Mouse (Mus musculus) heart, embryonic 10.5 days (tissue): ENCODE measurements around the gene Rrnad1. TPM values are rescaled to one million over a fixed set of nuclear protein-coding genes. Genes with fewer than 3 reads are reported as not detected.
A peak's percentile ranks its signal among the peaks of the same experiment; 100 is the strongest.

ENCODE experiments used
- DNase-seq: peaks from one replicate; pipeline ENCODE4 v3.0.0-alpha.2; 2017; ENCODE audit warnings: low spot score
- H3K27ac ChIP-seq: fragments of 300-500 bp; sonication (generic); 2 replicates; pipeline ENCODE4 v1.5.1; 2016; ENCODE audit warnings: mild to moderate bottlenecking
- H3K27me3 ChIP-seq: fragments of 300-500 bp; sonication (generic); 2 replicates; pipeline ENCODE4 v1.6.1; 2016; ENCODE audit warnings: mild to moderate bottlenecking; ENCODE audit not compliant: poor library complexity, insufficient read depth, severe bottlenecking
- H3K36me3 ChIP-seq: fragments of 300-500 bp; sonication (generic); 2 replicates; pipeline ENCODE4 v1.6.1; 2016; ENCODE audit warnings: mild to moderate bottlenecking, moderate library complexity
- H3K4me1 ChIP-seq: fragments of 300-500 bp; sonication (generic); 2 replicates; pipeline ENCODE4 v1.6.1; 2016; ENCODE audit warnings: mild to moderate bottlenecking
- H3K4me3 ChIP-seq: fragments of 300-500 bp; sonication (generic); 2 replicates; pipeline ENCODE4 v1.5.1; 2016; ENCODE audit warnings: mild to moderate bottlenecking, moderate library complexity
- H3K9me3 ChIP-seq: fragments of 300-500 bp; sonication (generic); 2 replicates; pipeline ENCODE4 v1.6.1; 2016; ENCODE audit warnings: mild to moderate bottlenecking, moderate library complexity
- WGBS: fragments of 180-500 bp; shearing (Covaris S2); methylation state at CpG from one replicate; pipeline ENCODE4 v1.1.7; 2016; 5-methylcytosine and 5-hydroxymethylcytosine counted together
- polyA plus RNA-seq: library from polyadenylated mRNA; unstranded; fragments of >200 nt; fragmentation: Nextera tagmentation; extraction: Ambion mirVana; gene quantifications from 2 replicates; pipeline ENCODE4 v1.2.1, GENCODE M21; 2016

The Rrnad1 gene
- polyA plus RNA-seq = 16.8 and 21.0 TPM in 2 replicates

DNA sequence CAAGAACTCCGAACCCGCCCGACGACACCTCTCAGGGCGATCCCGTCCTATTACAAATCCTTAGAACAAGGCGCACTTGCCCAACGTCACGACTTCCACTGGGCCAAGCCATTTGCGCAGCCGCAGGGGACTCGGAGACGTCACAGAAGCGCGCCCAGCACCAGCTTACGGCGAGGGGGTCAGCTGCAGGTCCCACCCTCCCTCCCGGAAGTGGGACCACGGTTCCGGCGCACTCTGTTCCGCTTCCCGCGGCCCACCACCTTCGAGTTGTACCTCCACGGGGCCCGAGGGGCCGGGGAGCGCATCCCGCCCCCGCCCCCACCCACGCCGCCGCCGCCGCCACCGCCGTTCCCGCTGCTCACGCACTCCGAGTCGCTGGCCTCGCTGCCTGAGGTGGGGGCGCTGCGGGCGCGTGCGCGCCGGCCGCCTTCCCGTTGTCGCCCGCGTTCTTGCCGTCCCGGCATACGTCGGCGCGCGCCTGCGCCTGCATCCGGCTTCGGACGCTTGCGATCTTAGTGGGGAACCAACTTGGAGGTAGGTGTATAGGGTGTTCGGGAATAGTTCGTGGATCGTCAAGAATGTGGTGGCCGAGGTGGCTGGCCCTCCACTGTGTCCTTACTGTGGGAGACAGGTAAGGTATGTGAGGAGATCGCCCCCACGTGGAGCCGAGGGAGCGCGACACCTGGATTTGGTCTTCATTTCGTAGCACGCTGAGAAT lies at the start of gene Rrnad1, which contains the start of gene Isg20l2:
Gene Rrnad1 (minus strand): TSS at position 640 of the 718 bp plus-strand sequence.
Gene Isg20l2 (plus strand): TSS at position 237 of the 718 bp plus-strand sequence.
- Histone ChIP-seq H3K9me3 (no peaks in the 10 kb centered on the region), H3K27ac (peak within 1 kb of the TSS; percentile 98), H3K4me3 (peak within 1 kb of the TSS; percentile 89), H3K27me3 (no peaks in the 10 kb centered on the region), H3K36me3 (peaks cover 66% of the 10 kb centered on the region), H3K4me1 (peaks cover 19% of the 10 kb centered on the region)
- WGBS = under 1% methylated on average over 74 of the region's 78 CpGs
- DNase-seq = peak; percentile 99

DNA sequence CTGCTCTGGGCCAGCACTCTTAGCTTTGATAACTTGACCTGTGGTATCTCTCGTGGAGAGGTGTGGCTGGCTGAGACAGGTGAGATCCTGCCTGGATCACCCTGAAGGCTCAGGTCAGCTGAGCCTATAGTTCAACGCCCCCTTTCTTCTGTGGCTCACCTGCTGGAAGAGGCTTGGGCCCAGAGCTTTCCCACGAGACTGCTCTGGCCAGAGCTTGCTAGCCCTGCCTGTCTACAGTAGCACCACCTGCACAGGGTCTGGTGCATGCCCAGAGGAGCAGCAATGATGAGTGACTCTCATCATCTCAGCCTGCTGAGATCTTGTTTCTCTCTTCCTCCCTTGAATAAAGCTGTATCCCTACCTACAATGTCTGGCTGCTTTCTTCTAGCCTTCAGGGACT lies 49.6 kb upstream of the Rrnad1 start:
- 45% methylated on average over 3 of the region's 3 CpGs for WGBS
- H3K9me3 ChIP-seq = no peaks in the 10 kb centered on the region
- no peak overlapping the region for H3K4me3 ChIP-seq
- H3K27ac ChIP-seq = peak overlapping the region; percentile 93
- DNase-seq = no peak
- peaks cover 73% of the 10 kb centered on the region for H3K4me1 ChIP-seq
- no peaks in the 10 kb centered on the region for H3K27me3 ChIP-seq
- H3K36me3 ChIP-seq = peaks cover 35% of the 10 kb centered on the region

DNA sequence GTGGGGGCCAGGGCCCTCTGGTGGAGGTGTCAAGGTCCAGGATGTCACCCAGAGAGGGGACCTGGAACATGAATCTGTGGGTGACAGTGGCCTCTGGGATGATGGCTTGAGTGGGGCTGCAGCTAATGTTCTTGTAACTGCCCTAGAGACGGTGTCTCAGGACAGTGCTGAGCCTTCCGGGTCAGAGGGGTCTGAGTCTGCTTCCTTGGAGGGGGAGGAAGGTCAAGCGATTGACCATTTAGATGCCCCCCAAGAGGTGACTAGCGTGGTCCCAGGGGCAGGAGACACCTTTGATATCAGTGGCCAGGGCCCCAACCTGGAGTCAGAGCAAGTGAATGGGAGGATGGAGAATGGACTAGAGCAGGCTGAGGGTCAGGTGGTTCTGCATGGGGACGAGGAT lies 49.0 kb upstream of the Rrnad1 start:
- Histone ChIP-seq H3K27me3 (no peaks in the 10 kb centered on the region), H3K27ac (no peak overlapping the region; the same call in 1 of the 2 replicates), H3K4me3 (no peak overlapping the region), H3K4me1 (peaks cover 70% of the 10 kb centered on the region), H3K36me3 (peaks cover 39% of the 10 kb centered on the region), H3K9me3 (no peaks in the 10 kb centered on the region)
- WGBS = 77% methylated on average over 5 of the region's 5 CpGs
- DNase-seq = no peak

DNA sequence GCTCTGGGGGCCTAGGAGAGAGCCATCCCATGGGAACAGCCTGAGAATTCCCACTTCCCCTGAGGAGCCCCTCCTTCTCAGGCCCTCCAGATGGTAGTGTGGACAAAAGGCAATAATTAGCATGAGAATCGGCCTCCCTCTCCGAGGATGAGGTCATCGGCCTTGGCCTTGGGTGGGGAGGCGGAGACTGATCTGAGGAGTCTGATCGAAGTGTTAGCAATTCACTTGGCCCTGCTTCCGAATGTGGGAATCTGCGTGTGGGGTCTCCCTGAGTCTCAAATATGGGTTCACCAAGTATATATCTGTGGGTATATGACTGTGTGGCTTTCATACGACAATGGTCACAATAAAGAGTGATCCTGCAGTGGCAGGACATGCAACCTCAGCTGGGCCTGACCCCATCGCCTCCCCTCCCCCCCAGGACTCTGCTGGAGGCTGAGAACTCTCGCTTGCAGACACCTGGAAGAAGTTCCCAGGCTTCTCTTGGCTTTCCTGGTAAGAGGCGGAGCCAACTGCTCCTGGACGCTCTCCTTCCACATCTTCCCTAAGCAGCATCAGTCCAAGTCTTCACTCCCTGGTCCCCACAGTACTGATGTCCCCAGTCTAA lies 44.0 kb upstream of the Rrnad1 start:
- no peaks in the 10 kb centered on the region for H3K9me3 ChIP-seq
- no peak for DNase-seq
- H3K4me3 ChIP-seq = peak overlapping the region; percentile 71
- H3K36me3 ChIP-seq = peaks cover 41% of the 10 kb centered on the region
- peaks cover 20% of the 10 kb centered on the region for H3K27me3 ChIP-seq
- peaks cover 65% of the 10 kb centered on the region for H3K4me1 ChIP-seq
- 27% methylated on average over 12 of the region's 12 CpGs for WGBS
- H3K27ac ChIP-seq = peak overlapping the region; percentile 71

DNA sequence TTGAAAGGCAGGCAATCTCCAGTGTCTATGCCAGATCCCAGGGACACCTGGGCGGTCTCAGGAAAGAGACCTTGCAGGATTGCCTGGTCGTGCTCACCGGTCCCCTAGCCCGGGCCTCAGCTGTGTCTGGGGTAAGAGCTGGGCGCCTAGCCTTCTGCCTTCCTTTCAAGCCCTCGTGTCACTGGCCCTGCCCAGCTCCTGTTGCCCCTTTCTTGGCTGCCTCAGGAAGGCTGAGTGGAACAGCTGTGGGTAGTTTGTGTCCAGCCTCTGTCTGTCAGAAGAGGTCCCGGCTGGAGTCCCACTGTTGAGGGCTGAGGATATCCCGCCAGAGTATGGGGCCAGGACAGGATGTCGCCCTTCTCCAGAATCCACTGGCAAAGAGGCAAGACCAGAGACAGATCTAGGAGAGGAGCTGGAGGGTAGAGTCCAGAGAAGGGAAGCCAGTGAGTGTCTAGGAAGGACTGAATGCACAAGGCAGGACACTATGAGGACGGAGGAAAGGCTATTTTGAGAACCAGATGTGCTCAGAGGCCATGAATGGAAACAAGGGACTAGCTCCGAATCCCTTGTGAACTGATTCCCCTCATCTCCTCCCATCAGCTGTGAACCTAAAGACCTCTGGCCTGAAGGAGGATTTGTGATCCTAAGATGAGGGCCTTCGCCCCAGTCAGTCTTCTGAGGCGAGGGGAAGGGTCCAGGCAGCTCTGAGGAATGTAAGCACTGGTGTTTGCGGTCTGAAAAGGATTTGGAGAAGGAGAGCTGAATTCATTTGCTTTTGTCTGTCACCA lies 43.3 kb upstream of the Rrnad1 start:
- Histone ChIP-seq H3K27ac (peak overlapping the region; percentile 71), H3K27me3 (peaks cover 20% of the 10 kb centered on the region), H3K9me3 (no peaks in the 10 kb centered on the region), H3K36me3 (peaks cover 41% of the 10 kb centered on the region), H3K4me1 (peaks cover 58% of the 10 kb centered on the region), H3K4me3 (peak overlapping the region; percentile 71)
- 34% methylated on average over 14 of the region's 14 CpGs for WGBS
- DNase-seq = no peak

DNA sequence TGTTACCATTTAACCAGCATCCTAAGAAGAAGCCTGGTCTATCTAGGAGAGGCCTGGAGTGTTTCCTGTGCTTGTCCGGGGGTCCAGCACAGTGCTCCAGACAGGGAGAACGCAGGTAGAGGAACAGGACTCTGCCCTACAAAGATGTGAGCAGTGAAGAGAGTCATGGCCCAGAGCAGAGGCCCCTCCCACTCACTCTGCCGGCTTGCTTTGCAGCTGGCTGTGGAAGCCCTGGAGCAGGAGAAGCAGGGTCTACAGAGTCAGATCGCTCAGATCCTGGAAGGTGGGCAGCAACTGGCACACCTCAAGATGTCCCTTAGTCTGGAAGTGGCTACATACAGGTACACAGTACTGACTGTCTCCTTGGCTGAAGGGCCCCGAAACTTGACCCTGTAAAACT lies 42.3 kb upstream of the Rrnad1 start:
- H3K36me3 ChIP-seq = peaks cover 33% of the 10 kb centered on the region
- H3K27ac ChIP-seq = no peak overlapping the region
- H3K27me3 ChIP-seq = peaks cover 26% of the 10 kb centered on the region
- peaks cover 48% of the 10 kb centered on the region for H3K4me1 ChIP-seq
- H3K9me3 ChIP-seq = no peaks in the 10 kb centered on the region
- peak overlapping the region; percentile 71 for H3K4me3 ChIP-seq
- 24% methylated on average over 5 of the region's 5 CpGs for WGBS
- no peak for DNase-seq

DNA sequence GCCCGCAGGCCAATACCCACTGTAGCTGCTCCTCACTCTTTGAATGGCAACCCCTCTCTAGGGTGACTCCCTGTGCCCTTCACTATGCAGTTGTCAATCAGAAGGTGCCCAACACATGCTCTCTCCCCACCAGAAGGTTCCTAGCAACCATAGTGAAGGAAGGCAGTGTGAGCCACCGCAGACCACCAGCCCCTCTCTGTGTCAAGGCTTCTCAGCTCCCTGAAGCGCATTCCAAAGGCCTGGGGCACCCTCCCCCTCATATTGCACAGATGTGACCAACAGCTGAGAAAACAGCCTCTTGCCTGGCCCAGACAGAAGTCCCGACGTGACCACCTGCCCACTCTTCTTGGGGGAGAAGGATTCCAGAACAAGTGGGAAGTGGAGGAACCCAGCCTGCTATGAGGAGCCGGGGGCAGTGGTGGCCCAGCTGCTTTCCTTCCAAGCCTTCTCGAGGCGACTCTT lies 41.7 kb upstream of the Rrnad1 start:
- H3K27me3 ChIP-seq = peaks cover 28% of the 10 kb centered on the region
- H3K4me1 ChIP-seq = peaks cover 47% of the 10 kb centered on the region
- H3K27ac ChIP-seq = peak overlapping the region; percentile 91
- peaks cover 27% of the 10 kb centered on the region for H3K36me3 ChIP-seq
- WGBS = 16% methylated on average over 8 of the region's 8 CpGs
- H3K4me3 ChIP-seq = peak overlapping the region; percentile 71
- no peaks in the 10 kb centered on the region for H3K9me3 ChIP-seq
- no peak for DNase-seq

DNA sequence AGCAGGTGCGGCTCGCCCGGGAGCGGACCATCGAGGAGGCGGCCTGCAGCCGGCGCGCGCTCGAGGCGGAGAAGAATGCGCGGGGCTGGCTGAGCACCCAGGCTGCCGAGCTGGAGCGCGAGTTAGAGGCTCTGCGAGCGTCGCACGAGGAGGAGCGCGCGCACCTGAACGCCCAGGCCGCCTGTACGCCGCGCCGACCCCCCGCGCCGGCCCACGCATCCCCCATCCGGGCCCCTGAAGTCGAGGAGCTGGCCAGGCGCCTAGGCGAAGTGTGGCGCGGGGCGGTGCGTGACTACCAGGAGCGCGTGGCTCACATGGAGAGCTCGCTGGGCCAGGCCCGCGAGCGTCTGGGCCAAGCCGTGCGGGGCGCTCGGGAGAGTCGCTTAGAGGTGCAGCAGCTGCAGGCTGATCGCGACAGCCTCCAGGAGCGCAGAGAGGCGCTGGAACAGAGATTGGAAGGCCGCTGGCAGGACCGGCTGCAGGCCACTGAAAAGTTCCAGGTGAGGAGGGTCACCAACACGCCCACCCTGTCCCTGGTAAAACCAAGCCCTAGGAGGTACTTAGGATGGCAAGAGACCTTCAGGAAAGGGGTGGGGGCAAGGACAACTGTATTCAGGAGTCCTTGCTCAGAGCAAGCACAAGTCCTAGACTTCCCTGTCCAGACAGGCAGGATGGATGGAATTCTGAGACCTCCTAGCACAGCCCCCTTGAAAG lies 41.1 kb upstream of the Rrnad1 start:
- Histone ChIP-seq H3K27me3 (peaks cover 28% of the 10 kb centered on the region), H3K27ac (peak overlapping the region; percentile 91), H3K4me1 (peaks cover 47% of the 10 kb centered on the region), H3K9me3 (no peaks in the 10 kb centered on the region), H3K36me3 (peaks cover 22% of the 10 kb centered on the region), H3K4me3 (peak overlapping the region; percentile 71)
- WGBS = under 1% methylated on average over 60 of the region's 60 CpGs
- DNase-seq = no peak

DNA sequence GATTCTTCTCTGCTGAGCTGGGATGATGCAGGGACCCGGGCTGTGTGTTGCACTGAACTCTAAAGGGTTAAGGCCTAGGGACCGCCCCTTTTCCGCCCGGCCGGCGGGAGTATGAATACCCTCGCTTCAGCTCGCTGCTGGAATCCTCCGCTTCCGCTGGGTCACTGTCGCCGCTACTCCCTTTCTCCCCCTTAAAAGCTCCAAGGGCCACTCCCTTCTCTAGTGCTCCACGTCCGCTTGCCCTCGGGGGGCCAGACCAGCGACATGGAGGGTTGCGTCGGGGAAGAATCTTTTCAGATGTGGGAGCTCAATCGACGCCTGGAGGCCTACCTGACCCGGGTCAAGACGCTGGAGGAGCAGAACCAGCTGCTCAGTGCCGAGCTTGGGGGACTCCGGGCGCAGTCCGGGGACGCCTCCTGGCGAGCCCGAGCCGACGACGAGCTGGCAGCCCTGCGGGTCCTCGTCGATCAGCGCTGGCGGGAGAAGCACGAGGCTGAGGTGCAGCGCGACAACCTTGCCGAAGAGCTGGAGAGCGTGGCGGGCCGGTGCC lies 40.5 kb upstream of the Rrnad1 start, which contains the start of gene Nes:
Gene Nes (plus strand): TSS at position 140 of the 550 bp plus-strand sequence.
- Histone ChIP-seq H3K4me1 (peaks cover 47% of the 10 kb centered on the region), H3K4me3 (peak within 1 kb of the TSS; percentile 71), H3K27ac (peak within 1 kb of the TSS; percentile 91), H3K27me3 (peaks cover 28% of the 10 kb centered on the region), H3K9me3 (no peaks in the 10 kb centered on the region), H3K36me3 (peaks cover 15% of the 10 kb centered on the region)
- DNase-seq = peak; percentile 93
- under 1% methylated on average over 44 of the region's 44 CpGs for WGBS

DNA sequence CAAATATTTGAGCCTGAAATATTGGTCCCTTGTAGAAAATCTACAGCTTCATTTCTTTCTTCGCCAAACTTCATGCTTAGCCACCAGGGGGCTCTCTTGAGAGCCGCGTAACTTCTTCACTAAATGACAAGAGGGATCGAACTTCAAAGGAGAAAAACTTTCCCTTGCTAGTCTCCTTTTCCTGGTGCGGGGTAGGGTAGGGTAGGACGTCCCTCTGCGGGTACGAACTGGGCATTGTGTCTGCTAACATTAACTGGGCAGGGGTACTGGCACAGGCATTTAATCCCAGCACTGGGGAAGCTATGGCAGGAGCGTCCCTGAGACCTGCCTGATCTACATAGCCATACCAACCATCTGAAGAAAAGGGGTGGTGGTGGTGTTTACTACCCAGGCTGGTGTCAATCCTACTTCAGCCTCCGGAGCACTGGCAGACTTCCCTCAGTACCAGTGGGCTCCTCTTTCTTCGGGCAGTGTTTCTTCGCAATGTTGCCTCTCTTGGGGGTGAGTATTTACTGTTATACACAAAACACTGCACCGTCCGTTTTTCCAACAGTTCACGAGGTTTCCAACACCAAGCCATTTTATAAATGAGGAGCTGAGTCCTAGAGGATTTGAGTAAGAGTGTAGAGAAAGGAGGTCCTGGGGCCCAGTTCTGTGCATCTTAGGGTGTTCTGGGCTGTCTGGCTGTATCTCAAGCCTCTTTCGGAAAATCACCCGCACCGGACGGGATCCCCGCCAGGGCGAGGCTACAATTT lies 39.8 kb upstream of the Rrnad1 start:
- Histone ChIP-seq H3K36me3 (peaks cover 9% of the 10 kb centered on the region), H3K9me3 (no peaks in the 10 kb centered on the region), H3K4me3 (peak overlapping the region; percentile 71), H3K4me1 (peaks cover 47% of the 10 kb centered on the region), H3K27ac (peak overlapping the region; percentile 91), H3K27me3 (peaks cover 28% of the 10 kb centered on the region)
- DNase-seq = peak; percentile 83
- 1% methylated on average over 21 of the region's 21 CpGs for WGBS

DNA sequence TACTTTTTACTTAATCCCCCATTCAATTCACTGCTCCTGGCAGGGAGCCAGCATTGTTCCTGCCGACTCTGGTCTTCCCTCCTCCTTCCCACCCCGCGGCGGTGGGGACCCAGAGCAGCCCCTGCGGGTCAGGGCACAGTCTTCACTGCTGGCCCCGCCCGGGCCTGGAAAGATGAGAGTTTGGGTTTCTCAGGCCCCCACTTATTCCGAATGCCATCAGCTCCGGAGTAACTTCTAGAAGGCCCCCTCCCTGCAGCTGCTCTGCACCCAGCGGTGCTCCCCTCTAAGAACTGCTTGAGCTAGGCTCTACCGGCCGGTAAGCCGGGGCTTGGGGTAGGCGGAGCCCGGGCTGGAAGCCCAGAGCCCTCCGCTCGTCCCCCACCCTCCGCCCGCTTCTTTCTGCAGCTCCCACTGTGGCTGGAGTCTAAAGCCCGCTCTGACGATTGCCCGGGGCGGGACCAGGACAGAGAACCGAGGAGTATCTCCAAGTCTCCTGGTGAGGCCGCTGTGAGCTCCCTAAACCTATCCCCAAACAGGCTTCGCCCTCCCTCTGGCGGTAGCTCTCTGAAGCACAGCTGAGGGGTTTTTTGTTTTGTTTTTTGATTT lies 30.2 kb upstream of the Rrnad1 start:
- H3K27ac ChIP-seq = peak overlapping the region; percentile 93
- H3K27me3 ChIP-seq = peaks cover 10% of the 10 kb centered on the region; the same call in 1 of the 2 replicates
- H3K9me3 ChIP-seq = no peaks in the 10 kb centered on the region
- DNase-seq = peak; percentile 98
- H3K4me3 ChIP-seq = peak overlapping the region; percentile 65
- no peaks in the 10 kb centered on the region for H3K36me3 ChIP-seq
- under 1% methylated on average over 27 of the region's 27 CpGs for WGBS
- peaks cover 33% of the 10 kb centered on the region for H3K4me1 ChIP-seq
